Mouse (Mus musculus) midbrain, postnatal 0 days (tissue): Measurements from ENCODE around the gene Cd40. TPM values are rescaled to one million over a fixed set of nuclear protein-coding genes. Genes with fewer than 3 reads are reported as not detected.

Experiments
- ATAC-seq: fragments of 200-750 bp; cut with Nextera tagmentation; 2 replicates; pipeline ENCODE4 v1.8.0; 2017; ENCODE audit warnings: moderate number of reproducible peaks, mild to moderate bottlenecking, moderate TSS enrichment, moderate library complexity; ENCODE audit not compliant: low FRiP score
- DNase-seq: peaks from one replicate; pipeline ENCODE4 v3.0.0-alpha.2; 2015; ENCODE audit warnings: low spot score
- H3K27ac ChIP-seq: fragments of 300-500 bp; sonication (generic); 2 replicates; pipeline ENCODE4 v1.5.1; 2014; ENCODE audit warnings: low read depth, mild to moderate bottlenecking, low read length, mixed read lengths
- H3K27me3 ChIP-seq: fragments of 300-500 bp; sonication (generic); 2 replicates; pipeline ENCODE4 v1.6.1; 2014; ENCODE audit warnings: low read length, control low read depth, mixed read lengths; ENCODE audit not compliant: insufficient read depth
- H3K36me3 ChIP-seq: fragments of 300-500 bp; sonication (generic); 2 replicates; pipeline ENCODE4 v1.6.1; 2014; ENCODE audit warnings: low read length, control low read depth, mixed read lengths; ENCODE audit not compliant: insufficient read depth
- H3K4me1 ChIP-seq: fragments of 300-500 bp; sonication (generic); 2 replicates; pipeline ENCODE4 v1.6.1; 2014; ENCODE audit warnings: mild to moderate bottlenecking, control low read depth, antibody characterized with exemption, low read length, mixed read lengths; ENCODE audit not compliant: insufficient read depth
- H3K4me2 ChIP-seq: fragments of 300-500 bp; sonication (generic); 2 replicates; pipeline ENCODE4 v1.6.1; 2014; ENCODE audit warnings: low read depth, mild to moderate bottlenecking, low read length, mixed read lengths; ENCODE audit not compliant: poor library complexity, severe bottlenecking
- H3K4me3 ChIP-seq: fragments of 300-500 bp; sonication (generic); 2 replicates; pipeline ENCODE4 v1.5.1; 2014; ENCODE audit warnings: low read depth, mild to moderate bottlenecking, low read length, moderate library complexity
- H3K9ac ChIP-seq: fragments of 300-500 bp; sonication (generic); replicated peaks from 2 replicates; pipeline ENCODE4 v1.6.1; 2014; ENCODE audit warnings: mild to moderate bottlenecking, low read length, moderate library complexity, mixed read lengths; ENCODE audit not compliant: poor library complexity, severe bottlenecking
- H3K9me3 ChIP-seq: fragments of 300-500 bp; sonication (generic); 2 replicates; pipeline ENCODE4 v1.6.1; 2016; ENCODE audit warnings: low read length, control low read depth
- CTCF ChIP-seq: IDR thresholded peaks from 2 replicates; pipeline ENCODE4 v1.5.1; 2016; ENCODE audit warnings: antibody characterized with exemption, mild to moderate bottlenecking
- WGBS: fragments of 180-500 bp; shearing (Covaris S2); extraction: QIAGEN DNeasy Blood & Tissue Kit; methylation state at CpG from one replicate; pipeline ENCODE4 v1.1.7; 2014; 5-methylcytosine and 5-hydroxymethylcytosine counted together
- polyA plus RNA-seq: library from polyadenylated mRNA; unstranded; fragments of >200 nt; fragmentation: Nextera tagmentation; extraction: Ambion mirVana; gene quantifications from 2 replicates; pipeline ENCODE4 v1.2.1, GENCODE M21; 2015
- total RNA-seq: library from RNA; depleted of rRNA; stranded (reverse); fragments of >200 nt; gene quantifications from 2 replicates; pipeline ENCODE4 v1.2.3, GENCODE M21; 2014; rRNA removed

Cd40 gene
- total RNA-seq: 5.2 and 5.9 TPM in 2 replicates
- 4.4 and 6.4 TPM in 2 replicates for polyA plus RNA-seq

GRCm38 (mm10) chr2:165054888-165055852 lies at the start of gene Cd40:
TSS of gene Cd40 (plus strand) at chr2:165055627.
- H3K4me1 ChIP-seq: no peaks in the 10 kb centered on the region
- H3K9ac ChIP-seq: no peak within 1 kb of the TSS
- peak within 1 kb of the TSS; percentile 10; the same call in 1 of the 2 replicates for H3K4me3 ChIP-seq
- H3K27ac ChIP-seq: no peak within 1 kb of the TSS
- H3K27me3 ChIP-seq: no peaks in the 10 kb centered on the region
- H3K4me2 ChIP-seq: peak within 1 kb of the TSS; percentile 28
- no peak for ATAC-seq
- no peaks in the 10 kb centered on the region for H3K9me3 ChIP-seq
- H3K36me3 ChIP-seq: no peaks in the 10 kb centered on the region
- DNase-seq: peak; percentile 44
- TF ChIP-seq CTCF: no peak
- 13% methylated on average over 25 of the region's 25 CpGs for WGBS

GRCm38 (mm10) chr2:165006813-165007212 lies 48.6 kb upstream of the Cd40 start:
- no peak overlapping the region for H3K9ac ChIP-seq
- H3K27me3 ChIP-seq: no peaks in the 10 kb centered on the region
- no peak for ATAC-seq
- H3K4me1 ChIP-seq: no peaks in the 10 kb centered on the region
- no peak overlapping the region for H3K4me2 ChIP-seq
- no peak for DNase-seq
- no peak for TF ChIP-seq CTCF
- H3K9me3 ChIP-seq: no peaks in the 10 kb centered on the region
- no peak overlapping the region for H3K27ac ChIP-seq
- WGBS: 92% methylated on average over 4 of the region's 4 CpGs
- no peak overlapping the region for H3K4me3 ChIP-seq
- H3K36me3 ChIP-seq: peaks cover 85% of the 10 kb centered on the region

GRCm38 (mm10) chr2:165007986-165008385 lies 47.4 kb upstream of the Cd40 start:
- Histone ChIP-seq H3K4me2 (no peak overlapping the region), H3K36me3 (peaks cover 73% of the 10 kb centered on the region), H3K27me3 (no peaks in the 10 kb centered on the region), H3K4me1 (no peaks in the 10 kb centered on the region), H3K27ac (no peak overlapping the region), H3K9ac (no peak overlapping the region), H3K4me3 (no peak overlapping the region), H3K9me3 (no peaks in the 10 kb centered on the region)
- DNase-seq (no peak), ATAC-seq (no peak)
- TF ChIP-seq CTCF: no peak
- 100% methylated on average over 1 of the region's 1 CpGs for WGBS

GRCm38 (mm10) chr2:165009161-165009560 lies 46.3 kb upstream of the Cd40 start:
- no peak for TF ChIP-seq CTCF
- H3K4me2 ChIP-seq: no peak overlapping the region
- no peak for DNase-seq

GRCm38 (mm10) chr2:165009581-165009980 lies 45.8 kb upstream of the Cd40 start:
- Histone ChIP-seq H3K27ac (no peak overlapping the region), H3K4me3 (no peak overlapping the region), H3K27me3 (no peaks in the 10 kb centered on the region), H3K4me1 (no peaks in the 10 kb centered on the region), H3K9me3 (no peaks in the 10 kb centered on the region), H3K9ac (no peak overlapping the region), H3K4me2 (no peak overlapping the region), H3K36me3 (peaks cover 57% of the 10 kb centered on the region)
- TF ChIP-seq CTCF: no peak
- DNase-seq: no peak
- 87% methylated on average over 2 of the region's 2 CpGs for WGBS
- ATAC-seq: no peak

More at GRCm38 (mm10) chr2:165009161-165009560, 46.3 kb upstream of the Cd40 start:
- Histone ChIP-seq H3K4me3 (no peak overlapping the region), H3K9me3 (no peaks in the 10 kb centered on the region), H3K27me3 (no peaks in the 10 kb centered on the region), H3K4me1 (no peaks in the 10 kb centered on the region), H3K36me3 (peaks cover 61% of the 10 kb centered on the region), H3K27ac (no peak overlapping the region), H3K9ac (no peak overlapping the region)
- WGBS: 97% methylated on average over 14 of the region's 14 CpGs
- ATAC-seq: no peak

GRCm38 (mm10) chr2:165010351-165010750 lies 45.1 kb upstream of the Cd40 start:
- 95% methylated on average over 10 of the region's 10 CpGs for WGBS
- ATAC-seq (no peak), DNase-seq (no peak)
- no peak overlapping the region for H3K27ac ChIP-seq
- no peak overlapping the region for H3K4me3 ChIP-seq
- H3K9ac ChIP-seq: no peak overlapping the region
- no peaks in the 10 kb centered on the region for H3K27me3 ChIP-seq
- H3K4me2 ChIP-seq: no peak overlapping the region
- peaks cover 51% of the 10 kb centered on the region for H3K36me3 ChIP-seq
- H3K9me3 ChIP-seq: no peaks in the 10 kb centered on the region
- no peaks in the 10 kb centered on the region for H3K4me1 ChIP-seq
- no peak for TF ChIP-seq CTCF
